Mouse (Mus musculus) ES-E14 (cell line): ENCODE data around the gene Lpp. TPM values are rescaled to one million over a fixed set of nuclear protein-coding genes. Genes with fewer than 3 reads are reported as not detected.
A peak's percentile ranks its signal among the peaks of the same experiment; 100 is the strongest.

Source experiments
- DNase-seq: peaks from one replicate; pipeline ENCODE4 v3.0.0-alpha.2; 2013; ENCODE audit warnings: low read depth, low spot score
- H3K27ac ChIP-seq: 2 replicates; pipeline ENCODE4 v1.5.1; 2012; ENCODE audit warnings: low read depth, mild to moderate bottlenecking, low read length, moderate library complexity, mixed read lengths; ENCODE audit not compliant: poor library complexity, insufficient read depth, severe bottlenecking
- H3K36me3 ChIP-seq: 2 replicates; pipeline ENCODE4 v1.6.1; 2012; ENCODE audit warnings: mild to moderate bottlenecking, low read length, moderate library complexity, mixed read lengths; ENCODE audit not compliant: control insufficient read depth, poor library complexity, insufficient read depth, severe bottlenecking
- H3K4me1 ChIP-seq, 2 experiments: fragments of 150-350 bp in 1 of 2; sonication (generic) in 1 of 2; 2 replicates each; pipeline ENCODE4 v1.6.1; 2012; ENCODE audit warnings: low read length in 2 of 2, mild to moderate bottlenecking in 1 of 2, mixed read lengths in 1 of 2; ENCODE audit not compliant: control insufficient read depth in 2 of 2, insufficient read depth in 2 of 2, poor library complexity in 1 of 2
- H3K4me3 ChIP-seq, 2 experiments: fragments of 150-350 bp in 1 of 2; sonication (generic) in 1 of 2; 2 replicates each; pipeline ENCODE4 v1.5.1; 2012; ENCODE audit warnings: low read length in 2 of 2, low read depth in 1 of 2, mild to moderate bottlenecking in 1 of 2, mixed read lengths in 1 of 2; ENCODE audit not compliant: insufficient read depth in 1 of 2, poor library complexity in 1 of 2, severe bottlenecking in 1 of 2
- H3K9ac ChIP-seq: 2 replicates; pipeline ENCODE4 v1.6.1; 2012; ENCODE audit warnings: low read depth, mild to moderate bottlenecking, low read length, mixed read lengths; ENCODE audit not compliant: poor library complexity, insufficient read depth, severe bottlenecking
- H3K9me3 ChIP-seq: fragments of 150-350 bp; sonication (generic); 2 replicates; pipeline ENCODE4 v1.6.1; 2012; ENCODE audit warnings: low read depth, mild to moderate bottlenecking, low read length; ENCODE audit not compliant: control insufficient read depth, insufficient read depth
- CHD2 ChIP-seq: IDR thresholded peaks from 2 replicates; pipeline ENCODE4 v1.6.1; 2014; ENCODE audit warnings: mild to moderate bottlenecking, low read depth, low read length, inconsistent platforms
- HCFC1 ChIP-seq: IDR thresholded peaks from 2 replicates; pipeline ENCODE4 v1.6.1; 2012; ENCODE audit warnings: low read length, inconsistent platforms, borderline replicate concordance; ENCODE audit not compliant: insufficient read depth
- MAFK ChIP-seq: IDR thresholded peaks from 2 replicates; pipeline ENCODE4 v1.6.1; 2014; ENCODE audit warnings: mild to moderate bottlenecking, low read depth, low read length, inconsistent platforms; ENCODE audit not compliant: insufficient read depth
- ZC3H11A ChIP-seq: IDR thresholded peaks from 2 replicates; pipeline ENCODE4 v1.6.1; 2012; ENCODE audit warnings: low read depth, mild to moderate bottlenecking, inconsistent platforms, low read length, borderline replicate concordance
- ZNF384 ChIP-seq: IDR thresholded peaks from 2 replicates; pipeline ENCODE4 v1.6.1; 2012; ENCODE audit warnings: low read depth, low read length, inconsistent platforms
- in situ Hi-C, 2 experiments: fragments of 600-800 bp; cut with MboI; formaldehyde crosslinking; loops; one replicate each; pipeline ENCODE4 v1.15.1; 2025; ENCODE audit warnings: low sequenced_read_pairs in 2 of 2, inconsistent platforms in 1 of 2; ENCODE audit not compliant: unreplicated experiment in 2 of 2
- total RNA-seq: library from RNA; depleted of rRNA; stranded (reverse); fragments of 300-350 nt; gene quantifications from 2 replicates; pipeline ENCODE4 v1.2.3, GENCODE M21; 2012

Lpp gene
- total RNA-seq, 1 experiment: 31.4 TPM

GRCm38 (mm10) chr16:24446449-24446848, 53.1 kb downstream of the Lpp start:
- Histone ChIP-seq H3K4me1 (peaks cover 18 to 32% of the 10 kb centered on the region in 2 experiments), H3K9me3 (no peaks in the 10 kb centered on the region), H3K4me3 (no peak overlapping the region), H3K36me3 (no peaks in the 10 kb centered on the region), H3K27ac (no peak overlapping the region), H3K9ac (no peak overlapping the region)
- in situ Hi-C loops: no loop called here
- TF ChIP-seq HCFC1: no peak
- no peak for TF ChIP-seq MAFK
- TF ChIP-seq ZNF384: no peak
- no peak for TF ChIP-seq CHD2
- no peak for TF ChIP-seq ZC3H11A
- no peak for DNase-seq

GRCm38 (mm10) chr16:24447666-24448492, 54.6 kb downstream of the Lpp start:
- no peak for DNase-seq
- Histone ChIP-seq H3K9me3 (no peaks in the 10 kb centered on the region), H3K4me3 (peak overlapping the region; percentile 13 to 37; a peak in 2 of 4 replicates), H3K9ac (peak overlapping the region; percentile 52), H3K27ac (peak overlapping the region; percentile 34; the same call in 1 of the 2 replicates), H3K36me3 (no peaks in the 10 kb centered on the region), H3K4me1 (peaks cover 18 to 29% of the 10 kb centered on the region in 2 experiments)
- TF ChIP-seq CHD2 (no peak), HCFC1 (no peak), MAFK (no peak), ZNF384 (no peak), ZC3H11A (no peak)
- in situ Hi-C loops: no loop called here

- no peak overlapping the region for H3K27ac ChIP-seq
- no peaks in the 10 kb centered on the region for H3K9me3 ChIP-seq
- no peaks in the 10 kb centered on the region for H3K36me3 ChIP-seq
- H3K9ac ChIP-seq: no peak overlapping the region
- H3K4me3 ChIP-seq: no peak overlapping the region
- no peak for DNase-seq
- TF ChIP-seq ZC3H11A (no peak), MAFK (no peak), CHD2 (no peak), HCFC1 (no peak)
- in situ Hi-C loops: no loop called here
- peaks cover 18 to 26% of the 10 kb centered on the region in 2 experiments for H3K4me1 ChIP-seq
These were observed 55.2 kb downstream of the Lpp start for GRCm38 (mm10) chr16:24448493-24448845.

- H3K9me3 ChIP-seq: no peaks in the 10 kb centered on the region
- no peaks in the 10 kb centered on the region for H3K36me3 ChIP-seq
- no peak for DNase-seq
- peaks cover 22 to 26% of the 10 kb centered on the region in 2 experiments for H3K4me1 ChIP-seq
- TF ChIP-seq ZC3H11A (no peak), CHD2 (no peak), HCFC1 (no peak), ZNF384 (no peak), MAFK (no peak)
- peak overlapping the region in 1 of 2 experiments; percentile 20; a peak in 1 of 4 replicates for H3K4me3 ChIP-seq
- in situ Hi-C loops: no loop called here
- H3K9ac ChIP-seq: no peak overlapping the region
- H3K27ac ChIP-seq: peak overlapping the region; percentile 37; the same call in 1 of the 2 replicates
These were observed 56.5 kb downstream of the Lpp start for GRCm38 (mm10) chr16:24449806-24450205.
